Mouse (Mus musculus) cerebellum, postnatal 25 days (tissue): Measurements from ENCODE around the gene Metap2.
A peak's percentile ranks its signal among the peaks of the same experiment; 100 is the strongest.

ENCODE experiments used
- DNase-seq, 2 experiments: peaks; one replicate each; pipeline ENCODE4 v3.0.0; 2021; ENCODE audit warnings: mixed read lengths in 2 of 2

Metap2 gene

GRCm38 (mm10) chr10:93897043-93897646 is at the start of gene Metap2:
Gene Metap2, minus strand, starts transcription at chr10:93897093.
- DNase-seq, result no peak

GRCm38 (mm10) chr10:93945843-93946499 is 49.1 kb upstream of the Metap2 start:
- no peak for DNase-seq

DNA sequence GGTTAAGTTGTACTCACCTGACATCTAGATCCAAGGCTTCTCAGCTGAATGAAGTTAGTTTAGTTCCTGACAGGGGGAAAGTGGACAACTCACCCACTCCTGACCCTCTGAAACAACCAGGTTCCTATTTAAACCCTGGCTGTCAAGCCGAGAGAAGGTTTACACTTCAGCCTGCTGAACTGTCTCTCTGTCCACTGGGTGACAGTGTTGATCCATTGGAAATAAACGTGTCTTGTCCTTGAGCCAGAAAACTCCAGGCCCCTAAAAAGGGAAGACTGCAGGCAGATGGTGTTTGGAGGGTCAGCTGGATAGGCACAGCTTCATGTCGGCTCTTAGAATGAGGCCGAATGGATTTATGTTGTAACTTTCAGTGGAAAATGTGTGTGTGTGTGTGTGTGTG is 48.5 kb upstream of the Metap2 start:
- DNase-seq, result peak; percentile 29 to 52

DNA sequence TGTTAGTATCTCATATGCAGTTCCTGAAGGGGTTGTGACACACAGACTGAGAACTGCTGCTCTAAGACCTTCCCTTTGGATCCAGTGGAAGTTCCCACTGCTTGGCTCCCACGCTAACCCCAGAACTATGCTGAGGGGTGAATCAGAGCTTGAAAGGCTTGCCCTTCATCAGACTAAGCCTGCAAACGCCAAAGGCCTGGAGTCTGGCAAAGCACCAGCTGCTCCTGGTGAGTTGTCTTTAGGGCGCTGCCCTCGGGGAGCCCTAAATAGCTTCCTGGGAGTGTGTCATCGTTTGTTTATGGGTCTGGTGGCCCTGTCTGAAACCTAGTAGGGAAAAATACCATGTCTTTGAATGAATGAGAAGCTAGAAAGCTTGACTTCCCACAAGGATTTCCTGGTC is 47.3 kb upstream of the Metap2 start:
- no peak for DNase-seq

- DNase-seq, result no peak
Observed at GRCm38 (mm10) chr10:93940279-93940678, 43.4 kb upstream of the Metap2 start.

DNA sequence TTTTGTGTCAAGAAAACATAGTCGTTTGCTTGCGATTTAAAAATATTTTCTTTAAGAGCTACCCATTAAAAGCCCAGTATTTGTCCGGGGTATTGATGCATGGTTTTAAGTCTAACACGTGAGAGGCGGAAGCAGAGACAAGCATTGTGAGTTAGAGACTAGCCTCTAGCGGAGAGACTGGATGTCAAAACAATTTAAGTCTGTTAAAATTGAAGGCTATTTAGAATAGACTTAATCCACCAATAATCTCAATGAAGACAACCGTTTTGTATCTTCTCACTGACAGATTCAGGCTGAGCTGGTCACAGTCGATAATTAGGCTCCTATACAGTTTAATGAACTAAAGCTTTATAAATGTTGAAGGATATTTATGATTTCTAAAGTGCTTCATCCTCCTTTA is 42.8 kb upstream of the Metap2 start:
- DNase-seq, result no peak

- peak; percentile 31 to 34 for DNase-seq
Observed at GRCm38 (mm10) chr10:93938844-93939271, 42.0 kb upstream of the Metap2 start.

GRCm38 (mm10) chr10:93933980-93934379 is 37.1 kb upstream of the Metap2 start:
- DNase-seq, result peak; percentile 32 to 44

DNA sequence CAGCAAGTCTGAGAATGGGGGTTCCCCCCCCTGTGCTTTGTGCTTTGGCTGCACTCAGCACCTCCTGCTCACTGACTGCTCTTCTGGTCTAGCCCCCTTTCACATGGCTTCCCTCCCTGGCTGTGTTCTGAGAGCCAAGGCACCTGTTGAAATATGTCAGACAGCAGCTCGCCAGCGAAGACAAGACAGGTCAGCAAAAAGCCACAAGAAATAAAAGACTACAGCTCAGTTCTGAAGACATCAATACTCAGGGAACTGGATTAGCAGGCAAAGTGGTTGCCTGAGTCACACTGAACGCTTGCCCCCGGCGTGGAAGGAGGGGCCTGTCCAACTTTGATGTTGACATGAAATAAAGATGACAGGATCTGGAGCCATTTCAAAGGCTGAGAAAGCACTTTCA is 36.0 kb upstream of the Metap2 start:
- no peak for DNase-seq

DNA sequence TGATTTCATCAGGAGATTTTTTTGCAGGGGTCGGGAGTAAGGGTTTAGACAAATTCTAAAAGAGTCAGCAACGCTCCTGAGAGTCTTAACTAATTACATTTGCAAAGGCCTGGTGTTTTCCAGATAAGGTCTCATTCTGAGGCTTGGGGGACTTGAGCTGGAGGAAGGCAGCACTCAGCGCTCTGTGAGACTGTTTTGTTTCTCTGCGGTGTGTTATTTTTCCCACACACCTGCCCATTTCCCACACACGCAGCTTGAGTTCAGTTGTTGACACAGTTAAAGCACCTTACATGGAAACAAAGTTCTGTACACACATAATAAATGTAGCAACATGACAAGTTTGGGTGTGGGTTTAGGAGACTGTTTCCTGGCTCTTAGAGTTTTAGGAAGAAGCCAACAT is 35.1 kb upstream of the Metap2 start:
- DNase-seq, result no peak

GRCm38 (mm10) chr10:93931431-93931830 is 34.5 kb upstream of the Metap2 start:
- DNase-seq, result no peak

DNA sequence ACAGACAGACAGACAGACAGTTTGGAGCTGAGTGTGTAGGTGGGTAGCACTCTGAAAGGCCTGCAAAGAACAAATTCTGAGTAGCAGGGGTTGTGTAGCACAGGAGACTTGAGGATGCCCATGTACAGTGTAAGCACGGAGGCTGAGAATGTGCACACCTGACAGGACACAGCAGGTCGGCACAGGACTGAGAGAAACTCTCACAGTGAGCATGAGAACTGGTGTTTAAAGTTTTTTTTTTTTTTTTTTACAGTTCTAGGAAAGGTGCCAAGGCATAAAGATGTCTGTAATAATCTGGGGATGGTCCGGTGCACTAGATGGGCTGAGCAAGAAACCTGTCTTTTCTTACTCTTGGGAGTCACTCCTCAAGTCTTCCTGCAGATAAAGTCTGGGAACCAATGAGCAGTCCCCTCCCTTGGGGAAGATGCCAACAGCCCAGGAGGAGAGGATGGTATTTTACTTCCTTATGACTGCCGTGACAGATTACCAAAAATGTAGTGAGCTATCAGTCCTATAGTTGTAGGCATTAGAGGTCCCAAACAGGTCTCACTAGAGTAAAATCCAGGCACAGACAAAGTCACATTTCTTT is 33.4 kb upstream of the Metap2 start:
- DNase-seq, result no peak

- DNase-seq, result no peak
Observed at GRCm38 (mm10) chr10:93924666-93925065, 27.8 kb upstream of the Metap2 start.

- no peak for DNase-seq
Observed at GRCm38 (mm10) chr10:93921160-93921559, 24.3 kb upstream of the Metap2 start.

DNA sequence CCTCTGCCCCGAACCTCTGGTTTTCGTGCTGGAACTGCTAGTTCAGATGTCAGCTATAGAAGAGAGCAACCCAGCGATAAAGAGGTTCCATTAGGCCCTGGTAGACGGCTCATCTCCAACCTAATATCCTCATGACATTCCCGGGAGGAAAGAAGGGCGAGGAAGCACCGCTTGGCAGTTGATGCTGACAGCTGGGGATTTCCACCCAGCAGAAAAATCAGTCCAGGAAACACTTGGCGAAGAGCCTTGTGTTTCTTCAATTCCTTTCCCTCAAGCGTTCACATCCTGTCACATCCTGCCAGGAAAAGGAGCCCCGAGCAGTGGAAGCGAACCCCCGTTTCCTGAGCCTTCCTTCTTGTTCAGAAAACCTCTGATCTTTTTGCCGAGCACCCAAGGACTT is 22.3 kb upstream of the Metap2 start:
- DNase-seq, result peak; percentile 33 to 50

DNA sequence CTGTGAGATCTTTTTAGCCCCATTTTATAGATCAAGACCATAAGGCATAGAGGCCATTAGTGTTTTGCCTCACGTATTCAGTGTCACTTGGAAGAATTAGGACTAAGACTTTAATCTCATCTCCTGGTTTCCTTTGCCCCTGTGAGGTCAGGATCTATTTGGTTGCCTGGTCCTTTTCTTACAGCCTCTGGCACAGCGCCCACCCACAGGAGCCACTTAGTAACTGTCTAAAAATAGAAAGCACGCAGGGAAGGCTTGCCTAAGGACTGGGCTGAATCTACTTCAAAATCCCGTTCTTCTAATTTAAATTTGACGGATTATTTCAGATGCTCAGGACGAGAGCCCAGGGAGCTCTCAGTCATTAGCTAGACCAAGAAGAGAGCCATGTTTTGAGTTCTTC is 21.8 kb upstream of the Metap2 start:
- DNase-seq, result peak; percentile 44 to 66

GRCm38 (mm10) chr10:93918087-93918486 is 21.2 kb upstream of the Metap2 start:
- DNase-seq, result no peak

GRCm38 (mm10) chr10:93916778-93917177 is 19.9 kb upstream of the Metap2 start:
- DNase-seq, result peak in 1 of 2 experiments; percentile 11

DNA sequence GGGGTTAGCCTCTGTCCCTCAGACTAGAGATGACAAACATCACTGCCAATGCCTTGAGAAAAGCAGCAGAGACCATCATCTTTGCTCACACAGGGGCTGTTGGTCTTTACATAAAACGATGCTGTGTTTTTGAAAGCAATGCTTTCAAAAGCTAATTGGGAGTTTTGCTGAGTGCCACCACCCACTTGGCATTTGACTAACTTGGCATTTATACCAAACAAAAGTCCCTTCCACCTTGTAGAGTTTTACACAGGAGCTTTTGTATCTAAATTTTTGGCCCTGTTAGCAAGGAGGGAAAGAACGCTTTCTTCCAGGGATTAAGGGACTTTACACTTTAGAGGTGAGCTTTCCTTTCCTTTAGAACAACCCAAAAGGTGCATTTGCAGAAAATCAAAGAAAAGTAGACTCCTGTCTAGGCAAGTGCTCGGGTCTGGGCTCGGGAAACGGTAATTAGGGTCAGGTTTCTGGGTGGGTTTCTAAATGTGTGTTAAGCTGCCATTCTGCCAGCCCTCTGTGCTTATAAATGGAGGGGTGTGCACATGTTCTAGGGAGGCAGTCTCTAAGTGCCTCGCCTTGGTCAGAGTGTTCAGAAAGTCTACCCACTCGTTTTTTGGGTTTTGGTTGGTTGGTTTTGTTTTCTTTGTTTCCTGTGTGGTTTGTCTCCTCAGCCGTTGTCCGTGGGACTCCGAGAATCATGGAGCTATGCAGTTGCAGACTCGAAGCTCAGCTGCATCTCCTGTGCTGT is 18.8 kb upstream of the Metap2 start:
- no peak for DNase-seq

DNA sequence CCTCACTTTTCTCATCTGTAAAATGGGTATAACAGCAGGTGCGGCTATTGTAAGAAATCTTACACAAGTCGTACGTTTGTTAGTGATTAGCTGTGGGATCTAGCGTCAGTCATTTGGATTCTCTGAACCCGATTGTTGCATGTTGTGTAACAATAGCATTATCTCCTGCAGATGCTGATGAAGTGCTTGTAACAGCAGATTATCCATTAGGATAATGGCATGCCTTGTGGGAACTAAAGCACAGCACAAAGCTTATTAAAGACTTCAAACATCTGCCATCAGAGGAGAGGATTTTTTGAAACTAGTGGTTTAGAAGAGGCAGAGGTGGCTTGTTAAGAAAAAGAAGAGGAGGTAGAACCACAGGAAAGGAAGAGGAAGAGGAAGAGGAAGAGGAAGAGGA is 16.6 kb upstream of the Metap2 start:
- DNase-seq, result no peak

DNA sequence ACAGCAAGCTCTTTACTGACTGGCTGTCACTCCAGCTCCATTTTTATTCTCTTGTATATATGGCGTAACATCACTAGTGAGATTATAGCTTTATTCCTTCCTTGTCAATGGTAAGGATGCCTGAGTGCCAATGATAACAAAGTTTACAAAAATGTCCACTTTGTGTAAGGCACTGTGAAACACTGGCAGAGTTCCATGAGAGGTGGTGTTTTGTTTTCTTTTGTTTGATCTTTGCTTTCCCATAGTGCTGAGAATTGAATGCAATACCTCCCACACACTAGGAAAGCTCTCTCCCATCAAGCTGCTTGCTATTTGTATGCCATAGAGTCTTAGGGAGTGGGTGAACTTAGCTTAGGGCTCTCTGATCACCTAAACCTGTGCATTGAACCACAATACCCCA is 16.0 kb upstream of the Metap2 start:
- no peak for DNase-seq

- no peak for DNase-seq
Observed at GRCm38 (mm10) chr10:93912136-93912855, 15.4 kb upstream of the Metap2 start.

DNA sequence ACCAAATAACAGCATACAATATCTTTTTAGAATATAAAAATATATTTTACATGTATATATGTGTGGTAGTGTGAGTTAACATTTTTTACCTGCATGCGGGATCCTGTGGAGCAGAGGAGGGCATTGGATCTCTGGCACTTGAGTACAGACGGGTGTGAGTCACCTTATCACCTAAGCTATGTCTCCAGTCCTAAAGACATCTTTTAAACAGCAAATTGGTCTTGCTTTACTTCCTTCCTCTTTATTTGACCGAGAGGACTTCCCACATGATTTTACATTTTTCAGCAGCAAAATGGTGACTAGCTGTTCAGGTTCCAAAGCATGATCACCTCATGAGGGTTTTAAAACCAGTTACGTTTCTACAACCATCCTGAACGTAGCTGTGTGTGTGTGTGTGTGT is 14.4 kb upstream of the Metap2 start:
- no peak for DNase-seq
